Mouse (Mus musculus) CH12.LX (cell line): ENCODE results near the gene Sufu. TPM values are rescaled to one million over a fixed set of nuclear protein-coding genes. Genes with fewer than 3 reads are reported as not detected.

ENCODE experiments used
- DNase-seq: peaks from one replicate; pipeline ENCODE4 v3.0.0-alpha.2; 2013; ENCODE audit errors: extremely low read depth
- H3K27ac ChIP-seq: 2 replicates; pipeline ENCODE4 v1.5.1; 2012; ENCODE audit warnings: low read depth, mild to moderate bottlenecking, control low read depth, moderate library complexity; ENCODE audit not compliant: insufficient read depth
- H3K27me3 ChIP-seq: replicated peaks from 2 replicates; pipeline ENCODE3; 2012; ENCODE audit warnings: inconsistent platforms
- H3K36me3 ChIP-seq, 2 experiments: replicated peaks in 1 of 2; 2 replicates each; pipeline versions ENCODE3 to v1.6.1; 2012; ENCODE audit warnings: inconsistent platforms in 1 of 2, low read length in 1 of 2, mild to moderate bottlenecking in 1 of 2, mixed read lengths in 1 of 2, moderate library complexity in 1 of 2; ENCODE audit not compliant: control insufficient read depth in 1 of 2, insufficient read depth in 1 of 2
- H3K4me1 ChIP-seq, 2 experiments: 2 replicates each; pipeline ENCODE4 v1.6.1; 2012; ENCODE audit warnings: inconsistent platforms in 1 of 2, moderate library complexity in 1 of 2; ENCODE audit not compliant: insufficient read depth in 2 of 2, control insufficient read depth in 1 of 2
- H3K4me2 ChIP-seq: 2 replicates; pipeline ENCODE4 v1.6.1; 2012; ENCODE audit warnings: low read depth, mild to moderate bottlenecking, control low read depth; ENCODE audit not compliant: poor library complexity, insufficient read depth, severe bottlenecking
- H3K4me3 ChIP-seq, 3 experiments: fragments of 150-350 bp in 1 of 3; sonication (generic) in 1 of 3; replicated peaks in 1 of 3; 2 replicates each; pipeline versions ENCODE3 to v1.5.1; 2011 to 2012; ENCODE audit warnings: low read depth in 2 of 3, low read length in 2 of 3, mild to moderate bottlenecking in 2 of 3, moderate library complexity in 2 of 3, control low read depth in 1 of 3, improper control_type of control experiment in 1 of 3, inconsistent platforms in 1 of 3, mixed read lengths in 1 of 3; ENCODE audit not compliant: poor library complexity in 1 of 3
- H3K79me2 ChIP-seq: replicated peaks from 2 replicates; pipeline ENCODE4 v1.6.1; 2012; ENCODE audit warnings: mild to moderate bottlenecking, moderate library complexity; ENCODE audit not compliant: control insufficient read depth, poor library complexity, insufficient read depth, severe bottlenecking; ENCODE audit errors: extremely low read depth
- H3K9ac ChIP-seq: 2 replicates; pipeline ENCODE4 v1.6.1; 2012; ENCODE audit warnings: low read depth, mild to moderate bottlenecking, control low read depth, moderate library complexity; ENCODE audit not compliant: insufficient read depth
- H3K9me3 ChIP-seq: replicated peaks from 2 replicates; pipeline ENCODE3; 2012; ENCODE audit warnings: low read length, inconsistent platforms, mixed read lengths
- BHLHE40 ChIP-seq: IDR thresholded peaks from 2 replicates; pipeline ENCODE4 v1.6.1; 2011; ENCODE audit warnings: mild to moderate bottlenecking, low read depth, low read length, improper control_type of control experiment
- CHD2 ChIP-seq: IDR thresholded peaks from 2 replicates; pipeline ENCODE4 v1.6.1; 2011; ENCODE audit warnings: low read length, improper control_type of control experiment
- E2F4 ChIP-seq: IDR thresholded peaks from 2 replicates; pipeline ENCODE4 v1.6.1; 2011; ENCODE audit warnings: low read depth, low read length, improper control_type of control experiment; ENCODE audit not compliant: insufficient replicate concordance
- ELF1 ChIP-seq: IDR thresholded peaks from 2 replicates; pipeline ENCODE4 v1.6.1; 2014; ENCODE audit warnings: low read depth, mild to moderate bottlenecking, inconsistent platforms, low read length, improper control_type of control experiment
- EP300 ChIP-seq: IDR thresholded peaks from 2 replicates; pipeline ENCODE4 v1.6.1; 2011; ENCODE audit warnings: low read length, improper control_type of control experiment
- ETS1 ChIP-seq: conservative IDR thresholded peaks from 2 replicates; pipeline ENCODE4 v1.6.1; 2012; ENCODE audit warnings: low read depth, mild to moderate bottlenecking, inconsistent platforms, low read length, improper control_type of control experiment, moderate library complexity
- IRF4 ChIP-seq: IDR thresholded peaks from 2 replicates; pipeline ENCODE4 v1.6.1; 2014; ENCODE audit warnings: low read depth, mild to moderate bottlenecking, inconsistent platforms, low read length, improper control_type of control experiment
- JUND ChIP-seq: conservative IDR thresholded peaks from 2 replicates; pipeline ENCODE4 v1.6.1; 2011; ENCODE audit warnings: low read depth, low read length, improper control_type of control experiment
- KAT2A ChIP-seq: IDR thresholded peaks from 2 replicates; pipeline ENCODE4 v1.6.1; 2012; ENCODE audit warnings: low read length, improper control_type of control experiment, inconsistent platforms; ENCODE audit not compliant: insufficient replicate concordance
- MAFK ChIP-seq: IDR thresholded peaks from 2 replicates; pipeline ENCODE4 v1.6.1; 2011; ENCODE audit warnings: low read length, improper control_type of control experiment; ENCODE audit not compliant: insufficient replicate concordance
- MAZ ChIP-seq: IDR thresholded peaks from 2 replicates; pipeline ENCODE4 v1.6.1; 2012; ENCODE audit warnings: low read depth, mild to moderate bottlenecking, inconsistent platforms, low read length, improper control_type of control experiment, moderate library complexity
- NELFE ChIP-seq: IDR thresholded peaks from 2 replicates; pipeline ENCODE4 v1.6.1; 2011; ENCODE audit warnings: low read depth, low read length, improper control_type of control experiment
- NRF1 ChIP-seq: IDR thresholded peaks from 2 replicates; pipeline ENCODE4 v1.6.1; 2014; ENCODE audit warnings: low read depth, mild to moderate bottlenecking, inconsistent platforms, low read length, improper control_type of control experiment, moderate library complexity
- PAX5 ChIP-seq: IDR thresholded peaks from 2 replicates; pipeline ENCODE4 v1.6.1; 2012; ENCODE audit warnings: low read length, inconsistent platforms, mixed read lengths
- POLR2A ChIP-seq: IDR thresholded peaks from 2 replicates; pipeline ENCODE4 v1.6.1; 2011; ENCODE audit warnings: low read depth, mild to moderate bottlenecking, improper control_type of control experiment, low read length
- RAD21 ChIP-seq: IDR thresholded peaks from 2 replicates; pipeline ENCODE4 v1.6.1; 2011; ENCODE audit warnings: low read depth, mild to moderate bottlenecking, low read length, improper control_type of control experiment, moderate library complexity
- ZKSCAN1 ChIP-seq: IDR thresholded peaks from 2 replicates; pipeline ENCODE4 v1.6.1; 2012; ENCODE audit warnings: low read depth, inconsistent platforms, low read length, improper control_type of control experiment, borderline replicate concordance
- ZMIZ1 ChIP-seq: IDR thresholded peaks from 2 replicates; pipeline ENCODE4 v1.6.1; 2012; ENCODE audit warnings: low read depth, mild to moderate bottlenecking, inconsistent platforms, low read length, improper control_type of control experiment
- ZNF384 ChIP-seq: IDR thresholded peaks from 2 replicates; pipeline ENCODE4 v1.6.1; 2012; ENCODE audit warnings: low read depth, low read length, improper control_type of control experiment, inconsistent platforms
- dilution Hi-C: fragments of 300-500 bp; cut with MboI; formaldehyde crosslinking; loops from 2 replicates; pipeline ENCODE4 v1.14.3; 2020; ENCODE audit warnings: low sequenced_read_pairs; ENCODE audit not compliant: extremely low pct_unique_long_range_greater_than_20kb, extremely low pct_ligation_motif_present
- in situ Hi-C: fragments of 300-500 bp; cut with MboI; formaldehyde crosslinking; loops from 3 replicates; pipeline ENCODE4 v1.14.3; 2019; ENCODE audit warnings: low sequenced_read_pairs, low pct_ligation_motif_present, low pct_unique_long_range_greater_than_20kb, mixed read lengths
- polyA plus RNA-seq: library from polyadenylated mRNA; unstranded; fragments of >175 nt; gene quantifications from 2 replicates; pipeline ENCODE4 v1.2.1, GENCODE M21; 2012; ENCODE audit warnings: low read depth; ENCODE audit not compliant: insufficient read length
- total RNA-seq, 2 experiments: library from RNA; depleted of rRNA; stranded (reverse); fragments of 300-350 nt in 1 of 2; fragments of >200 nt in 1 of 2; gene quantifications; 2 replicates each; pipeline ENCODE4 v1.2.3; 2012 to 2014

Sufu gene
- total and polyA plus RNA-seq, 3 experiments, result 3.6 to 22.6 (median 9.8) TPM

- in situ Hi-C loops, result loop anchor here (5.0 to 10.0 kb wide), 2 partner anchors 37 to 185 kb away; no protein-coding TSS in a partner anchor
- no peak for DNase-seq
Measured at GRCm38 (mm10) chr19:46399886-46400285, 3.2 kb downstream of the Sufu start.

DNA sequence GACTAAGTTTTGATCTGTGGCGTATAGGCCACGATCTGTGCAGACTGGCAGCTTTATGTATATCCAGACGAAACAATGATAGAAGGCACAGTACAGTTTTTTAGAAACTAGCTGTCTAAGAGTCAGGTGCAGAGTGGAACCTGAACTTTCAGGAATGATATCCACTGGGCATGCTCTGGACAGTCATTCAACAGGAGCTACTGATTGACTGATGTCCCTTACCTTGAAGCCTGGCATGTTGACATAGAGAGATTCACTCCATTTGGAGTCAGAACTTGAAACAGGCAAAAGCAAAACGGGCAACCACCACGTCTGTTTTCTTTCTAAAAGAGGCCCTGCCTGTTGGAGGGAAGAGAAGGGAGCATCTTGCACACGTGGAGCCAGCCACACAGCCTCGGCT is 3.9 kb downstream of the Sufu start:
- in situ Hi-C loops (no loop called here), dilution Hi-C loops (no loop called here)
- Histone ChIP-seq H3K4me1 (peaks cover 6 to 19% of the 10 kb centered on the region in 2 experiments), H3K27ac (no peak overlapping the region), H3K36me3 (peaks cover 23 to 49% of the 10 kb centered on the region in 2 experiments), H3K27me3 (no peaks in the 10 kb centered on the region), H3K9ac (no peak overlapping the region), H3K9me3 (no peaks in the 10 kb centered on the region), H3K4me2 (no peak overlapping the region), H3K4me3 (no peak overlapping the region), H3K79me2 (peaks cover 7% of the 10 kb centered on the region)
- TF ChIP-seq ETS1 (no peak), JUND (no peak), IRF4 (no peak), ZKSCAN1 (no peak), NELFE (no peak), BHLHE40 (no peak), POLR2A (no peak), ELF1 (no peak)
- no peak for DNase-seq

More at GRCm38 (mm10) chr19:46399886-46400285, 3.2 kb downstream of the Sufu start:
- Histone ChIP-seq H3K27me3 (no peaks in the 10 kb centered on the region), H3K4me3 (no peak overlapping the region), H3K9ac (no peak overlapping the region), H3K4me2 (no peak overlapping the region), H3K27ac (no peak overlapping the region), H3K4me1 (peaks cover 6 to 19% of the 10 kb centered on the region in 2 experiments), H3K9me3 (no peaks in the 10 kb centered on the region), H3K36me3 (peaks cover 21 to 42% of the 10 kb centered on the region in 2 experiments), H3K79me2 (peaks cover 7% of the 10 kb centered on the region)
- dilution Hi-C loops, result no loop called here
- no peak for TF ChIP-seq KAT2A
- TF ChIP-seq E2F4, result no peak
- no peak for TF ChIP-seq ZNF384
- TF ChIP-seq CHD2, result no peak
- no peak for TF ChIP-seq ZMIZ1
- no peak for TF ChIP-seq EP300
- TF ChIP-seq RAD21, result no peak
- no peak for TF ChIP-seq MAZ
- no peak for TF ChIP-seq PAX5
- TF ChIP-seq IRF4, result no peak
- no peak for TF ChIP-seq ELF1
- no peak for TF ChIP-seq MAFK
- TF ChIP-seq NRF1, result no peak
